Mouse (Mus musculus): ENCODE measurements around the gene Tdgf1.

DNA sequence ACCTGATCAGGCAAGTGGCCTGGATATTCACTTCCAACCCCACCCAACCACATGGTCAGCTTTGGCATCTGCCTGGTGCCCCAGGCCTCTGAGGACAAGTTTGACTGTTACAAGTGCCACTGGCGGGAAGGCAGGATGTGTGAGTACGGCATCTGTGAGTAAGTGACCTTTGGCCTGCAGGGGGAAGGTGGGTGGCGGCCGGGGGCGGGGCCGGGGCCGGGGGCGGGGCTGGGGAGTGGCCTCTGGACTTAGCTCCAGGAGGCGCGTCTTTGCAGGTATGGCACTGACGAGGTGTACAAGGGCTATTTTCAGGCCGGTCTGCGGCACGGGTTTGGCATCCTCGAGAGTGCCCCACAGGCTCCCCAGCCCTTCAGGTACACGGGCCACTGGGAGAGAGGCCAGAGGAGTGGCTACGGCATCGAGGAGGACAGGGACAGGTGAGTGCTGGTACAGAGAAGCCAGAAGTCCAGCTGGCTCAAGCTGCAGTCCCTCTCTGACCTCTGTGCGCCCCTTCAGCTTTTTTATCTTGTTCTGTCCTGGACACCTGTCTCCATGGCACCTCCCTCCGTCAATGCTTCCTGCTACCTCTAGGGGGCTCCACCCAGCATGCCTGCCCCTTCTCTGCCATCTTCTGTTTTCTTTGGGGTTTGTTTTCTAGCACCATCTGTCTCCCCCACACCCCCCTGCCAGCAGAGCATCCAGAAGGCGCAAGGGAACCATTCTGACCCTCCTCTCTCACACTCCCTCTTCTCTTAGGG lies 55.8 kb downstream of the Tdgf1 start:
- TF ChIP-seq POLR2A (IDR thresholded peaks at IDR 0.05; ENCODE audit: low read depth, low read length): no peak
- 0 out of 2 replicates have a peak, but pooled peaks have one; percentile 5 for TF ChIP-seq CTCF (IDR thresholded peaks at IDR 0.05; ENCODE audit: borderline replicate concordance, insufficient read depth, low read length)

Data from embryonic fibroblast, embryonic 13.5 days (primary cell).